Mouse (Mus musculus) midbrain, embryonic 12.5 days (tissue): ENCODE measurements around the gene Mob4. TPM values are rescaled to one million over a fixed set of nuclear protein-coding genes. Genes with fewer than 3 reads are reported as not detected.
A peak's percentile ranks its signal among the peaks of the same experiment; 100 is the strongest.

Experiments
- ATAC-seq: fragments of 200-750 bp; cut with Nextera tagmentation; 2 replicates; pipeline ENCODE4 v1.8.0; 2017; ENCODE audit warnings: low read depth, moderate TSS enrichment, moderate library complexity; ENCODE audit not compliant: low FRiP score
- H3K27ac ChIP-seq: fragments of 300-500 bp; sonication (generic); replicated peaks from 2 replicates; pipeline ENCODE4 v1.5.1; 2016; ENCODE audit warnings: mild to moderate bottlenecking
- H3K27me3 ChIP-seq: fragments of 300-500 bp; sonication (generic); 2 replicates; pipeline ENCODE4 v1.6.1; 2016; ENCODE audit warnings: mild to moderate bottlenecking
- H3K36me3 ChIP-seq: fragments of 300-500 bp; sonication (generic); 2 replicates; pipeline ENCODE4 v1.6.1; 2016
- H3K4me1 ChIP-seq: fragments of 300-500 bp; sonication (generic); 2 replicates; pipeline ENCODE4 v1.6.1; 2016
- H3K4me2 ChIP-seq: fragments of 300-500 bp; sonication (generic); replicated peaks from 2 replicates; pipeline ENCODE4 v1.6.1; 2016; ENCODE audit warnings: mild to moderate bottlenecking, moderate library complexity
- H3K4me3 ChIP-seq: fragments of 300-500 bp; sonication (generic); 2 replicates; pipeline ENCODE4 v1.5.1; 2016; ENCODE audit warnings: mild to moderate bottlenecking
- H3K9ac ChIP-seq: fragments of 300-500 bp; sonication (generic); replicated peaks from 2 replicates; pipeline ENCODE4 v1.6.1; 2016; ENCODE audit warnings: mild to moderate bottlenecking, moderate library complexity
- H3K9me3 ChIP-seq: fragments of 300-500 bp; sonication (generic); 2 replicates; pipeline ENCODE4 v1.6.1; 2016; ENCODE audit warnings: mild to moderate bottlenecking
- WGBS: fragments of 180-500 bp; shearing (Covaris S2); methylation state at CpG from one replicate; pipeline ENCODE4 v1.1.7; 2016; 5-methylcytosine and 5-hydroxymethylcytosine counted together
- polyA plus RNA-seq: library from polyadenylated mRNA; unstranded; fragments of >200 nt; fragmentation: Nextera tagmentation; extraction: Ambion mirVana; gene quantifications from 2 replicates; pipeline ENCODE4 v1.2.1, GENCODE M21; 2016

Mob4 gene
- polyA plus RNA-seq, 1 experiment from 2014 or later: 161 TPM

- no peak overlapping the region for H3K4me2 ChIP-seq
- H3K4me1 ChIP-seq: no peaks in the 10 kb centered on the region
- WGBS: 80% methylated on average over 4 of the region's 4 CpGs
- H3K9ac ChIP-seq: no peak overlapping the region
- no peaks in the 10 kb centered on the region for H3K27me3 ChIP-seq
- no peak for ATAC-seq
- no peak overlapping the region for H3K4me3 ChIP-seq
- H3K27ac ChIP-seq: no peak overlapping the region
- H3K9me3 ChIP-seq: 0 out of 2 replicates have a peak, but pooled peaks cover 5% of the 10 kb centered on the region
- H3K36me3 ChIP-seq: no peaks in the 10 kb centered on the region
Measured at GRCm38 (mm10) chr1:55167560-55167959, 36.5 kb downstream of the Mob4 start.

- WGBS: 93% methylated on average over 4 of the region's 4 CpGs
Measured at GRCm38 (mm10) chr1:55168591-55168990, 37.6 kb downstream of the Mob4 start.

GRCm38 (mm10) chr1:55171361-55172325, 40.6 kb downstream of the Mob4 start:
- Histone ChIP-seq H3K9me3 (peaks cover 9% of the 10 kb centered on the region; the same call in 1 of the 2 replicates), H3K9ac (no peak overlapping the region; the same call in 1 of the 2 replicates), H3K36me3 (no peaks in the 10 kb centered on the region), H3K4me1 (no peaks in the 10 kb centered on the region), H3K27ac (no peak overlapping the region), H3K4me3 (peak overlapping the region; percentile 17), H3K27me3 (no peaks in the 10 kb centered on the region), H3K4me2 (peak overlapping the region; percentile 38)
- 64% methylated on average over 22 of the region's 22 CpGs for WGBS
- ATAC-seq: no peak

More at GRCm38 (mm10) chr1:55168591-55168990, 37.6 kb downstream of the Mob4 start:
- Histone ChIP-seq H3K4me2 (no peak overlapping the region), H3K36me3 (no peaks in the 10 kb centered on the region), H3K27ac (no peak overlapping the region), H3K27me3 (no peaks in the 10 kb centered on the region), H3K4me3 (no peak overlapping the region), H3K4me1 (no peaks in the 10 kb centered on the region), H3K9me3 (peaks cover 9% of the 10 kb centered on the region; the same call in 1 of the 2 replicates), H3K9ac (no peak overlapping the region)
- ATAC-seq: no peak

GRCm38 (mm10) chr1:55173720-55174557, 42.9 kb downstream of the Mob4 start:
- Histone ChIP-seq H3K27me3 (no peaks in the 10 kb centered on the region), H3K9me3 (peaks cover 8% of the 10 kb centered on the region; the same call in 1 of the 2 replicates), H3K4me3 (no peak overlapping the region), H3K27ac (no peak overlapping the region), H3K9ac (no peak overlapping the region), H3K4me2 (no peak overlapping the region), H3K36me3 (no peaks in the 10 kb centered on the region), H3K4me1 (no peaks in the 10 kb centered on the region)
- ATAC-seq: no peak
- WGBS: 84% methylated on average over 10 of the region's 10 CpGs

GRCm38 (mm10) chr1:55174558-55175034, 43.6 kb downstream of the Mob4 start:
- H3K27me3 ChIP-seq: no peaks in the 10 kb centered on the region
- no peak overlapping the region for H3K4me2 ChIP-seq
- H3K9ac ChIP-seq: no peak overlapping the region
- H3K36me3 ChIP-seq: no peaks in the 10 kb centered on the region
- no peak overlapping the region for H3K4me3 ChIP-seq
- WGBS: 35% methylated on average over 3 of the region's 3 CpGs
- no peak for ATAC-seq
- H3K4me1 ChIP-seq: no peaks in the 10 kb centered on the region
- no peak overlapping the region for H3K27ac ChIP-seq
- peaks cover 4% of the 10 kb centered on the region; the same call in 1 of the 2 replicates for H3K9me3 ChIP-seq

- ATAC-seq: no peak
- Histone ChIP-seq H3K27me3 (no peaks in the 10 kb centered on the region), H3K9ac (no peak overlapping the region), H3K36me3 (no peaks in the 10 kb centered on the region), H3K27ac (no peak overlapping the region), H3K4me1 (no peaks in the 10 kb centered on the region), H3K9me3 (peaks cover 6% of the 10 kb centered on the region; the same call in 1 of the 2 replicates), H3K4me3 (no peak overlapping the region), H3K4me2 (no peak overlapping the region)
- 82% methylated on average over 5 of the region's 5 CpGs for WGBS
Measured at GRCm38 (mm10) chr1:55179917-55180566, 49.0 kb downstream of the Mob4 start.

- Histone ChIP-seq H3K9ac (no peak overlapping the region), H3K36me3 (no peaks in the 10 kb centered on the region), H3K27me3 (no peaks in the 10 kb centered on the region), H3K4me1 (peaks cover 9% of the 10 kb centered on the region), H3K9me3 (peaks cover 6% of the 10 kb centered on the region; the same call in 1 of the 2 replicates), H3K27ac (no peak overlapping the region), H3K4me3 (no peak overlapping the region), H3K4me2 (no peak overlapping the region)
- no peak for ATAC-seq
- WGBS: 90% methylated on average over 5 of the region's 5 CpGs
Measured at GRCm38 (mm10) chr1:55182392-55182791, 51.4 kb downstream of the Mob4 start.

GRCm38 (mm10) chr1:55185718-55186117, 54.7 kb downstream of the Mob4 start:
- no peak for ATAC-seq
- H3K4me1 ChIP-seq: peaks cover 10% of the 10 kb centered on the region
- H3K4me3 ChIP-seq: no peak overlapping the region
- H3K9ac ChIP-seq: no peak overlapping the region
- 89% methylated on average over 6 of the region's 6 CpGs for WGBS
- no peaks in the 10 kb centered on the region for H3K36me3 ChIP-seq
- H3K9me3 ChIP-seq: no peaks in the 10 kb centered on the region
- H3K4me2 ChIP-seq: no peak overlapping the region
- no peak overlapping the region for H3K27ac ChIP-seq
- no peaks in the 10 kb centered on the region for H3K27me3 ChIP-seq

- H3K27me3 ChIP-seq: no peaks in the 10 kb centered on the region
- no peak overlapping the region for H3K4me3 ChIP-seq
- no peak overlapping the region for H3K9ac ChIP-seq
- H3K9me3 ChIP-seq: no peaks in the 10 kb centered on the region
- no peaks in the 10 kb centered on the region for H3K36me3 ChIP-seq
- H3K4me2 ChIP-seq: peak overlapping the region; percentile 33
- 0 out of 2 replicates have a peak overlapping the region, but pooled peaks have one; percentile 35 for H3K27ac ChIP-seq
- 27% methylated on average over 9 of the region's 11 CpGs for WGBS
- peaks cover 10% of the 10 kb centered on the region for H3K4me1 ChIP-seq
- peak; percentile 78 for ATAC-seq
Measured at GRCm38 (mm10) chr1:55186592-55187210, 55.7 kb downstream of the Mob4 start.

GRCm38 (mm10) chr1:55192015-55192414, 61.0 kb downstream of the Mob4 start:
- H3K27ac ChIP-seq: peak overlapping the region; percentile 56
- H3K9me3 ChIP-seq: no peaks in the 10 kb centered on the region
- peak; percentile 65 for ATAC-seq
- peak overlapping the region; percentile 41; the same call in 1 of the 2 replicates for H3K9ac ChIP-seq
- WGBS: 10% methylated on average over 8 of the region's 8 CpGs
- H3K4me1 ChIP-seq: peaks cover 39% of the 10 kb centered on the region
- peak overlapping the region; percentile 53 for H3K4me2 ChIP-seq
- peaks cover 14% of the 10 kb centered on the region for H3K27me3 ChIP-seq
- H3K4me3 ChIP-seq: peak overlapping the region; percentile 38
- H3K36me3 ChIP-seq: no peaks in the 10 kb centered on the region

- ATAC-seq: no peak
- peaks cover 14% of the 10 kb centered on the region for H3K27me3 ChIP-seq
- no peaks in the 10 kb centered on the region for H3K9me3 ChIP-seq
- H3K4me3 ChIP-seq: no peak overlapping the region
- H3K27ac ChIP-seq: no peak overlapping the region
- WGBS: 51% methylated on average over 3 of the region's 3 CpGs
- peaks cover 34% of the 10 kb centered on the region for H3K4me1 ChIP-seq
- H3K36me3 ChIP-seq: no peaks in the 10 kb centered on the region
- H3K4me2 ChIP-seq: no peak overlapping the region
- H3K9ac ChIP-seq: no peak overlapping the region
Measured at GRCm38 (mm10) chr1:55192824-55193223, 61.8 kb downstream of the Mob4 start.
